22 mouse cellular contexts compared by ENCODE assay signal in genomic region chr16:93182656-93183055, GRCm38 (mm10).
A peak's percentile ranks its signal among the peaks of the same experiment; 100 is the strongest.
DNase-seq lines count a peak whose midpoint lies in the region; ATAC-seq and TF ChIP-seq lines count a peak whose summit lies in the region.
"Had no signal": no experiment of that assay in that cellular context is flagged by ENCODE, and none has a peak within 500 bp of the region (broad histone marks: within the 10 kb centered on the region; RNA-seq: fewer than 3 reads in every experiment).

No protein-coding gene starts in this region.

- dilution Hi-C loops in CH12.LX (cut with MboI; ENCODE audit: extremely low pct_ligation_motif_present, extremely low pct_unique_long_range_greater_than_20kb, low sequenced_read_pairs) = no loop called here

- 0 out of 2 replicates have a peak, but pooled peaks have one; percentile 39 for ATAC-seq in intestine, embryonic 15.5 days
- no peak for ATAC-seq in intestine, embryonic 16.5 days
- ATAC-seq in erythroid progenitor cell, adult 5-6 weeks (replicated peaks; ENCODE audit: low FRiP score, poor library complexity, severe bottlenecking) = no peak
- ATAC-seq: forebrain, embryonic 16.5 days; hindbrain, postnatal 0 days had no signal

- TF ChIP-seq RAD21 in CH12.LX (IDR thresholded peaks at IDR 0.05; ENCODE audit: low read depth, low read length) = no peak

- in situ Hi-C loops in CH12.LX (cut with MboI; ENCODE audit: low pct_ligation_motif_present, low pct_unique_long_range_greater_than_20kb, low sequenced_read_pairs) = no loop called here

- no peak overlapping the region for H3K4me2 ChIP-seq in intestine, embryonic 15.5 days (replicated peaks)
- no peak overlapping the region for H3K4me2 ChIP-seq in intestine, embryonic 16.5 days (ENCODE audit: low read depth, low read length)
- peak overlapping the region; percentile 26; the same call in 1 of the 2 replicates for H3K4me2 ChIP-seq in CH12.LX (ENCODE audit: insufficient read depth, low read depth, poor library complexity, severe bottlenecking)
- H3K4me2 ChIP-seq: embryonic facial prominence, embryonic 12.5 days; forebrain, embryonic 12.5 days; heart, embryonic 11.5 days; heart, embryonic 15.5 days; hindbrain, embryonic 13.5 days had no signal

- TF ChIP-seq POLR2A in CH12.LX (IDR thresholded peaks at IDR 0.05; ENCODE audit: low read depth, low read length) = no peak
- TF ChIP-seq POLR2A in embryonic fibroblast, embryonic 13.5 days (IDR thresholded peaks at IDR 0.05; ENCODE audit: low read depth, low read length) = no peak

- no peak for DNase-seq in CH12.LX (ENCODE audit: extremely low read depth)
- DNase-seq in kidney, postnatal 4 days = no peak
- no peak for DNase-seq in spleen, adult 18-20 months
- DNase-seq: adrenal gland, postnatal 10 days; cerebellum, adult 11 months; cerebellum, adult 8-10 months; cerebellum, postnatal 14 days; embryo, embryonic 11 days; gastrocnemius, postnatal 10 days; heart, adult 2 months; heart, postnatal 14 days had no signal

- H3K4me1 ChIP-seq in intestine, embryonic 15.5 days (replicated peaks) = peaks cover 4% of the 10 kb centered on the region; the same call in 1 of the 2 replicates
- no peaks in the 10 kb centered on the region for H3K4me1 ChIP-seq in intestine, embryonic 16.5 days (ENCODE audit: control insufficient read depth, insufficient read depth, low read length)
- peaks cover 0 to 4% of the 10 kb centered on the region in 2 experiments; a peak in 1 of 4 replicates for H3K4me1 ChIP-seq in CH12.LX (ENCODE audit: control insufficient read depth in 1 of 2, insufficient read depth in 2 of 2)
- peaks cover 13% of the 10 kb centered on the region for H3K4me1 ChIP-seq in embryonic fibroblast, embryonic 13.5 days (ENCODE audit: control insufficient read depth, insufficient read depth, low read length)
- H3K4me1 ChIP-seq: embryonic facial prominence, embryonic 12.5 days; forebrain, embryonic 12.5 days; heart, embryonic 15.5 days; hindbrain, embryonic 13.5 days had no signal

- H3K79me2 ChIP-seq in CH12.LX (replicated peaks; ENCODE audit: control insufficient read depth, extremely low read depth, insufficient read depth, poor library complexity, severe bottlenecking) = no peaks in the 10 kb centered on the region

- WGBS in intestine, embryonic 15.5 days = 46% methylated on average over 3 of the region's 3 CpGs
- 53% methylated on average over 3 of the region's 3 CpGs for WGBS in intestine, embryonic 16.5 days

- no peak overlapping the region for H3K4me3 ChIP-seq in intestine, embryonic 15.5 days (replicated peaks)
- no peak overlapping the region for H3K4me3 ChIP-seq in intestine, embryonic 16.5 days (ENCODE audit: low read length)
- H3K4me3 ChIP-seq in CH12.LX (replicated peaks in 1 of 3; ENCODE audit: low read depth in 2 of 3, low read length in 2 of 3, poor library complexity in 1 of 3) = no peak overlapping the region
- no peak overlapping the region for H3K4me3 ChIP-seq in embryonic fibroblast, embryonic 13.5 days (ENCODE audit: insufficient read depth, low read length)
- H3K4me3 ChIP-seq: embryonic facial prominence, embryonic 12.5 days; forebrain, embryonic 12.5 days; heart, adult 2 months; heart, embryonic 15.5 days; hindbrain, embryonic 13.5 days had no signal

- no peak for TF ChIP-seq CTCF in CH12.LX (conservative IDR thresholded peaks at IDR 0.05 in 1 of 2, IDR thresholded peaks at IDR 0.05 in 1 of 2; ENCODE audit: low read depth in 2 of 2, low read length in 2 of 2)
- no peak for TF ChIP-seq CTCF in embryonic fibroblast, embryonic 13.5 days (IDR thresholded peaks at IDR 0.05; ENCODE audit: borderline replicate concordance, insufficient read depth, low read length)

- H3K36me3 ChIP-seq in intestine, embryonic 15.5 days = no peaks in the 10 kb centered on the region
- H3K36me3 ChIP-seq in intestine, embryonic 16.5 days (ENCODE audit: control insufficient read depth, insufficient read depth, low read length) = no peaks in the 10 kb centered on the region
- H3K36me3 ChIP-seq in CH12.LX (replicated peaks in 1 of 2; ENCODE audit: control insufficient read depth in 1 of 2, insufficient read depth in 1 of 2, low read length in 1 of 2) = no peaks in the 10 kb centered on the region
- H3K36me3 ChIP-seq: embryonic facial prominence, embryonic 12.5 days; forebrain, embryonic 12.5 days; heart, embryonic 15.5 days; hindbrain, embryonic 13.5 days had no signal

- H3K9ac ChIP-seq in intestine, embryonic 15.5 days = no peak overlapping the region
- H3K9ac ChIP-seq in intestine, embryonic 16.5 days (ENCODE audit: low read depth, low read length) = no peak overlapping the region
- no peak overlapping the region for H3K9ac ChIP-seq in CH12.LX (ENCODE audit: insufficient read depth, low read depth)
- H3K9ac ChIP-seq: embryonic facial prominence, embryonic 12.5 days; forebrain, embryonic 12.5 days; heart, embryonic 15.5 days; hindbrain, embryonic 13.5 days had no signal

- H3K27ac ChIP-seq in intestine, embryonic 15.5 days = no peak overlapping the region
- H3K27ac ChIP-seq in intestine, embryonic 16.5 days (ENCODE audit: low read length) = no peak overlapping the region
- no peak overlapping the region for H3K27ac ChIP-seq in CH12.LX (ENCODE audit: insufficient read depth, low read depth)
- peak overlapping the region; percentile 98 for H3K27ac ChIP-seq in embryonic fibroblast, embryonic 13.5 days (ENCODE audit: insufficient read depth, low read length)
- H3K27ac ChIP-seq: embryonic facial prominence, embryonic 12.5 days; forebrain, embryonic 12.5 days; heart, adult 2 months; heart, embryonic 15.5 days; hindbrain, embryonic 13.5 days; hindbrain, postnatal 0 days had no signal

- H3K27me3 ChIP-seq in intestine, embryonic 15.5 days (replicated peaks) = no peaks in the 10 kb centered on the region
- H3K27me3 ChIP-seq in intestine, embryonic 16.5 days (replicated peaks; ENCODE audit: control insufficient read depth, insufficient read depth, low read length) = no peaks in the 10 kb centered on the region
- H3K27me3 ChIP-seq in CH12.LX (replicated peaks) = no peaks in the 10 kb centered on the region
- H3K27me3 ChIP-seq: embryonic facial prominence, embryonic 12.5 days; forebrain, embryonic 12.5 days; heart, embryonic 15.5 days; hindbrain, embryonic 13.5 days had no signal

- TF ChIP-seq EP300 in CH12.LX (IDR thresholded peaks at IDR 0.05; ENCODE audit: low read length) = no peak

- no peaks in the 10 kb centered on the region for H3K9me3 ChIP-seq in intestine, embryonic 15.5 days
- no peaks in the 10 kb centered on the region for H3K9me3 ChIP-seq in intestine, embryonic 16.5 days (ENCODE audit: control insufficient read depth, low read length)
- no peaks in the 10 kb centered on the region for H3K9me3 ChIP-seq in CH12.LX (replicated peaks; ENCODE audit: low read length)
- H3K9me3 ChIP-seq: embryonic facial prominence, embryonic 12.5 days; forebrain, embryonic 12.5 days; heart, embryonic 15.5 days; hindbrain, embryonic 13.5 days had no signal

TF ChIP-seq in CH12.LX, 34 proteins besides CTCF, POLR2A, EP300 and RAD21:
- TF ChIP-seq E2F4 (IDR thresholded peaks at IDR 0.05; ENCODE audit: insufficient replicate concordance, low read depth, low read length) (no peak), MXI1 (IDR thresholded peaks at IDR 0.05; ENCODE audit: low read depth, low read length) (no peak), NRF1 (IDR thresholded peaks at IDR 0.05; ENCODE audit: low read depth, low read length) (no peak), ZNF384 (IDR thresholded peaks at IDR 0.05; ENCODE audit: low read depth, low read length) (no peak), MAX (IDR thresholded peaks at IDR 0.05; ENCODE audit: low read length) (no peak), ZMIZ1 (IDR thresholded peaks at IDR 0.05; ENCODE audit: low read depth, low read length) (no peak), MAFK (IDR thresholded peaks at IDR 0.05; ENCODE audit: insufficient replicate concordance, low read length) (no peak)
